Mouse (Mus musculus) ES-E14 (cell line): Measurements from ENCODE around the gene Amph. TPM values are rescaled to one million over a fixed set of nuclear protein-coding genes. Genes with fewer than 3 reads are reported as not detected.

Experiments
- DNase-seq: peaks from one replicate; pipeline ENCODE4 v3.0.0-alpha.2; 2013; ENCODE audit warnings: low read depth, low spot score
- H3K27ac ChIP-seq: 2 replicates; pipeline ENCODE4 v1.5.1; 2012; ENCODE audit warnings: low read depth, mild to moderate bottlenecking, low read length, moderate library complexity, mixed read lengths; ENCODE audit not compliant: poor library complexity, insufficient read depth, severe bottlenecking
- H3K36me3 ChIP-seq: 2 replicates; pipeline ENCODE4 v1.6.1; 2012; ENCODE audit warnings: mild to moderate bottlenecking, low read length, moderate library complexity, mixed read lengths; ENCODE audit not compliant: control insufficient read depth, poor library complexity, insufficient read depth, severe bottlenecking
- H3K4me1 ChIP-seq, 2 experiments: fragments of 150-350 bp in 1 of 2; sonication (generic) in 1 of 2; 2 replicates each; pipeline ENCODE4 v1.6.1; 2012; ENCODE audit warnings: low read length in 2 of 2, mild to moderate bottlenecking in 1 of 2, mixed read lengths in 1 of 2; ENCODE audit not compliant: control insufficient read depth in 2 of 2, insufficient read depth in 2 of 2, poor library complexity in 1 of 2
- H3K4me3 ChIP-seq, 2 experiments: fragments of 150-350 bp in 1 of 2; sonication (generic) in 1 of 2; 2 replicates each; pipeline ENCODE4 v1.5.1; 2012; ENCODE audit warnings: low read length in 2 of 2, low read depth in 1 of 2, mild to moderate bottlenecking in 1 of 2, mixed read lengths in 1 of 2; ENCODE audit not compliant: insufficient read depth in 1 of 2, poor library complexity in 1 of 2, severe bottlenecking in 1 of 2
- H3K9ac ChIP-seq: 2 replicates; pipeline ENCODE4 v1.6.1; 2012; ENCODE audit warnings: low read depth, mild to moderate bottlenecking, low read length, mixed read lengths; ENCODE audit not compliant: poor library complexity, insufficient read depth, severe bottlenecking
- H3K9me3 ChIP-seq: fragments of 150-350 bp; sonication (generic); 2 replicates; pipeline ENCODE4 v1.6.1; 2012; ENCODE audit warnings: low read depth, mild to moderate bottlenecking, low read length; ENCODE audit not compliant: control insufficient read depth, insufficient read depth
- CHD2 ChIP-seq: IDR thresholded peaks from 2 replicates; pipeline ENCODE4 v1.6.1; 2014; ENCODE audit warnings: mild to moderate bottlenecking, low read depth, low read length, inconsistent platforms
- HCFC1 ChIP-seq: IDR thresholded peaks from 2 replicates; pipeline ENCODE4 v1.6.1; 2012; ENCODE audit warnings: low read length, inconsistent platforms, borderline replicate concordance; ENCODE audit not compliant: insufficient read depth
- MAFK ChIP-seq: IDR thresholded peaks from 2 replicates; pipeline ENCODE4 v1.6.1; 2014; ENCODE audit warnings: mild to moderate bottlenecking, low read depth, low read length, inconsistent platforms; ENCODE audit not compliant: insufficient read depth
- ZC3H11A ChIP-seq: IDR thresholded peaks from 2 replicates; pipeline ENCODE4 v1.6.1; 2012; ENCODE audit warnings: low read depth, mild to moderate bottlenecking, inconsistent platforms, low read length, borderline replicate concordance
- ZNF384 ChIP-seq: IDR thresholded peaks from 2 replicates; pipeline ENCODE4 v1.6.1; 2012; ENCODE audit warnings: low read depth, low read length, inconsistent platforms
- in situ Hi-C, 2 experiments: fragments of 600-800 bp; cut with MboI; formaldehyde crosslinking; loops; one replicate each; pipeline ENCODE4 v1.15.1; 2025; ENCODE audit warnings: low sequenced_read_pairs in 2 of 2, inconsistent platforms in 1 of 2; ENCODE audit not compliant: unreplicated experiment in 2 of 2
- total RNA-seq: library from RNA; depleted of rRNA; stranded (reverse); fragments of 300-350 nt; gene quantifications from 2 replicates; pipeline ENCODE4 v1.2.3, GENCODE M21; 2012

Gene Amph
- total RNA-seq, 1 experiment = 5.5 TPM

GRCm38 (mm10) chr13:19081932-19082331, 133.9 kb downstream of the Amph start:
- no peak overlapping the region for H3K9ac ChIP-seq
- no peaks in the 10 kb centered on the region for H3K36me3 ChIP-seq
- DNase-seq = no peak
- no peaks in the 10 kb centered on the region for H3K9me3 ChIP-seq
- TF ChIP-seq ZNF384 (no peak), ZC3H11A (no peak), HCFC1 (no peak), CHD2 (no peak), MAFK (no peak)
- H3K4me3 ChIP-seq = no peak overlapping the region
- H3K4me1 ChIP-seq = no peaks in the 10 kb centered on the region
- in situ Hi-C loops = no loop called here
- H3K27ac ChIP-seq = no peak overlapping the region

- no peak overlapping the region for H3K27ac ChIP-seq
- in situ Hi-C loops = no loop called here
- H3K4me1 ChIP-seq = no peaks in the 10 kb centered on the region
- no peaks in the 10 kb centered on the region for H3K36me3 ChIP-seq
- TF ChIP-seq ZC3H11A (no peak), ZNF384 (no peak), CHD2 (no peak), HCFC1 (no peak), MAFK (no peak)
- H3K9me3 ChIP-seq = no peaks in the 10 kb centered on the region
- DNase-seq = no peak
- H3K4me3 ChIP-seq = no peak overlapping the region
- H3K9ac ChIP-seq = no peak overlapping the region
Observed at GRCm38 (mm10) chr13:19094571-19094970, 146.6 kb downstream of the Amph start.

GRCm38 (mm10) chr13:19097117-19097516, 149.1 kb downstream of the Amph start:
- no peak for DNase-seq
- in situ Hi-C loops = no loop called here
- H3K4me3 ChIP-seq = no peak overlapping the region
- H3K9ac ChIP-seq = no peak overlapping the region
- H3K9me3 ChIP-seq = no peaks in the 10 kb centered on the region
- no peaks in the 10 kb centered on the region for H3K4me1 ChIP-seq
- no peaks in the 10 kb centered on the region for H3K36me3 ChIP-seq
- H3K27ac ChIP-seq = no peak overlapping the region
- TF ChIP-seq CHD2 = no peak
- no peak for TF ChIP-seq HCFC1
- no peak for TF ChIP-seq ZNF384
- TF ChIP-seq MAFK = no peak
- TF ChIP-seq ZC3H11A = no peak

- Histone ChIP-seq H3K27ac (no peak overlapping the region), H3K36me3 (no peaks in the 10 kb centered on the region), H3K9me3 (no peaks in the 10 kb centered on the region), H3K4me1 (no peaks in the 10 kb centered on the region), H3K4me3 (no peak overlapping the region), H3K9ac (no peak overlapping the region)
- no peak for DNase-seq
- TF ChIP-seq ZNF384 (no peak), ZC3H11A (no peak), MAFK (no peak), CHD2 (no peak), HCFC1 (no peak)
- in situ Hi-C loops = no loop called here
Observed at GRCm38 (mm10) chr13:19101889-19102402, 153.9 kb downstream of the Amph start.

- H3K9me3 ChIP-seq = no peaks in the 10 kb centered on the region
- no peak for DNase-seq
- H3K4me3 ChIP-seq = no peak overlapping the region
- H3K9ac ChIP-seq = no peak overlapping the region
- TF ChIP-seq MAFK (no peak), CHD2 (no peak), ZNF384 (no peak), HCFC1 (no peak), ZC3H11A (no peak)
- no peaks in the 10 kb centered on the region for H3K36me3 ChIP-seq
- no peak overlapping the region for H3K27ac ChIP-seq
- in situ Hi-C loops = no loop called here
- no peaks in the 10 kb centered on the region for H3K4me1 ChIP-seq
Observed at GRCm38 (mm10) chr13:19106418-19106817, 158.4 kb downstream of the Amph start.
